Mouse (Mus musculus) hindbrain, embryonic 10.5 days (tissue): ENCODE data around the gene Mup9. TPM values are rescaled to one million over a fixed set of nuclear protein-coding genes. Genes with fewer than 3 reads are reported as not detected.
"Not testable (repeated sequence)": the region's sequence is repeated elsewhere in the genome, so short reads cannot be mapped to it uniquely, and the experiment has no call there.

Experiments
- DNase-seq: peaks from one replicate; pipeline ENCODE4 v3.0.0-alpha.2; 2017; ENCODE audit warnings: low spot score
- H3K27ac ChIP-seq: fragments of 300-500 bp; sonication (generic); 2 replicates; pipeline ENCODE4 v1.5.1; 2016; ENCODE audit warnings: mild to moderate bottlenecking, moderate library complexity
- H3K27me3 ChIP-seq: fragments of 300-500 bp; sonication (generic); 2 replicates; pipeline ENCODE4 v1.6.1; 2016; ENCODE audit warnings: mild to moderate bottlenecking; ENCODE audit not compliant: poor library complexity, insufficient read depth, severe bottlenecking
- H3K36me3 ChIP-seq: fragments of 300-500 bp; sonication (generic); 2 replicates; pipeline ENCODE4 v1.6.1; 2016; ENCODE audit warnings: mild to moderate bottlenecking, moderate library complexity
- H3K4me1 ChIP-seq: fragments of 300-500 bp; sonication (generic); replicated peaks from 2 replicates; pipeline ENCODE4 v1.6.1; 2016; ENCODE audit warnings: mild to moderate bottlenecking
- H3K4me3 ChIP-seq: fragments of 300-500 bp; sonication (generic); 2 replicates; pipeline ENCODE4 v1.5.1; 2016; ENCODE audit warnings: mild to moderate bottlenecking, moderate library complexity
- H3K9me3 ChIP-seq: fragments of 300-500 bp; sonication (generic); 2 replicates; pipeline ENCODE4 v1.6.1; 2016; ENCODE audit warnings: mild to moderate bottlenecking, moderate library complexity
- WGBS: fragments of 180-500 bp; shearing (Covaris S2); methylation state at CpG from one replicate; pipeline ENCODE4 v1.1.7; 2016; 5-methylcytosine and 5-hydroxymethylcytosine counted together
- polyA plus RNA-seq: library from polyadenylated mRNA; unstranded; fragments of >200 nt; fragmentation: Nextera tagmentation; extraction: Ambion mirVana; gene quantifications from 2 replicates; pipeline ENCODE4 v1.2.1, GENCODE M21; 2016

Gene Mup9
- polyA plus RNA-seq, result not detected in 2 replicates

GRCm38 (mm10) chr4:60421852-60422251 lies at the start of gene Mup9:
Gene Mup9, minus strand, starts transcription at chr4:60421952.
- H3K36me3 ChIP-seq, result not testable (repeated sequence)
- 81% methylated on average over 3 of the region's 3 CpGs for WGBS

More at GRCm38 (mm10) chr4:60421852-60422251, at the start of gene Mup9:
- not testable (repeated sequence) for H3K27ac ChIP-seq, H3K4me3 ChIP-seq, H3K9me3 ChIP-seq, H3K27me3 ChIP-seq, DNase-seq, H3K4me1 ChIP-seq

Other genes starting within 250 kb of the Mup9 start
- not detected in 2 replicates for gene Mup8, start 199.4 kb downstream of the Mup9 start, polyA plus RNA-seq
- gene Mup1, start 80.0 kb upstream of the Mup9 start, polyA plus RNA-seq, result not detected in 2 replicates
- not detected in 2 replicates for gene Mup10, start 160.2 kb upstream of the Mup9 start, polyA plus RNA-seq
- gene Mup11, start 240.5 kb upstream of the Mup9 start, polyA plus RNA-seq, result not detected in 2 replicates